Mouse (Mus musculus): ENCODE data around the gene Pnkp.

Pnkp gene

DNA sequence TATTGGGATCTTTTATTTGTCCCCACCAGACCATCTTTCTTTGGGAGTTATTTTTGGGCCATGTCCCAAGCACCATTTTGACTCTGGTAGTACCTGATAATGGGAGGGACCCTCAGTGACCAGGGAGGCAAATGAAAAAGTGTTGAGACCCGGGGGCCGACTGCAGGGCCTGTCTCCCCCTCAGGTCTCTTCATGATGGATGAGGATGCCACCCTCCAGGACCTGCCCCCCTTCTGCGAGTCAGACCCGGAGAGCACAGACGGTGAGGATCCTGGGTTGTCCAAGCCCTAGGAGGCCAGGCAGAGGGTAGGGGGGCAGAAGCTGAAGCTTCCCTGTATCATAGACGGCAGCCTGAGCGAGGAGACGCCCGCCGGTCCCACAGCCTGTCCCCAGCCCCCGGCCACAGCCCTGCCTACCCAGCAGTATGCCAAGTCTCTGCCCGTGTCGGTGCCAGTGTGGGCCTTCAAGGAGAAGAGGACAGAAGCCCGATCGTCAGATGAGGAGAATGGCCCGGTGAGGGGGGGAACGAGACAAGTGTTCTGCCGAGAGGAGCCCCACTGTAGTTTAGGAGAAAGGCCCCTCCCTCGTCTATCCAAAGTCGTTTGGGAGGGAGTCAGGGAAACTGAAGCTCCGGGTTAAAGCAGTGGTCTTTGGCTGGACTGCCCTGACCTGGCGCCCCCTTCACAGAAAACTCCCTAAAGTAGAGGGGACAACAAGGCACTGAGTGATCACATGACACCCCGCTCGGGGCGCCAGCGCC, 3.2 kb upstream of the Pnkp start:
- no peak for DNase-seq (ENCODE audit: low spot score)

DNA sequence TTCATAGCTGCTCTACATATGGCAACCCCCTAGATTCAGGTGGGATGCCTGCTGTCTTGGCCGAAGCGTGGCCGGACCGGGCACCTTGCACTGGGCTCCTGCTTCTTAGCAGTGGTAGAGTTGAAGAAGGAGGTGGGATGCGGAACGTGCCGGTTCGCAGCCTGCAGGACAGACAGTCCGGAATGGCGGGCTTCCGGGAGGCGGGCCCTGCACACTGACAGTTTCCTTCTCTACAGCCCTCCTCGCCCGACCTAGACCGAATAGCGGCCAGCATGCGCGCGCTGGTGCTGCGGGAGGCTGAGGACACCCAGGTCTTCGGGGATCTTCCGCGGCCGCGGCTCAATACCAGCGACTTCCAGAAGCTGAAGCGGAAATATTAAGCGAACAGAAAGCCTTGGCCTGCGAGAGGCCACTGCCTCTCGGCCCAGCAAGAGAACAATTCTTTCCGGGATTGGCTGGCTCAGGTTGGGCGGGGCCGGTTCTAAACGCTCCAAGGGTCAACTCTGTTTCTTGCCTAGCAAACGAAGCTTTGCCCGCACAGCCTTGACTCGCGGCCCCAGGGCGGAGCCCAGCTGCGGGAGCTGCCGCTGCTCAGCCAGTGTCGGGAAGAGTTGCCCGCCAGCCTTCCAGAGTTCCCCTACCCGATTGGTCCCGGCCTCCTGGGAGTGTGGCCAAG, 2.4 kb upstream of the Pnkp start:
- DNase-seq (ENCODE audit: low spot score), result peak; percentile 75

DNA sequence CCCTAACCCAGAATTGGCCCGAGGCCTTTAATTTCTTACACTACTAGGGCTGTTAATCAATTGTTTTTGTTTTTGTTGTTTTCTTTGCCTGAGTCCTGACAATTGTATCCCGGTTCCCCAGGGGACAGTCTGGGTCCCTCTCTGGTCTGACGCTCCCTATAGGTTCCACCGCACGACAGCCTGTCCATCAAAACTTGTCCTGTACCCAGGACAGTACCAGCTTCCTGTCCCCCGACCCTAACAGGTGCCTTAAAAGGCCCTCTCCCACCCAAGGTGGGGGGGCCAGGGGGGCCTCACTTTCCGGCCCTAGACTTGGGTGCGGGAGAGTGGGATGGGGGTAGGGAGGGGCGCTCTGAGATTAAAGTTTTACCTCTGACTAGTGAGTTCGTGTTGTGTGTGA, 1.9 kb upstream of the Pnkp start:
- no peak for DNase-seq (ENCODE audit: low spot score)

DNA sequence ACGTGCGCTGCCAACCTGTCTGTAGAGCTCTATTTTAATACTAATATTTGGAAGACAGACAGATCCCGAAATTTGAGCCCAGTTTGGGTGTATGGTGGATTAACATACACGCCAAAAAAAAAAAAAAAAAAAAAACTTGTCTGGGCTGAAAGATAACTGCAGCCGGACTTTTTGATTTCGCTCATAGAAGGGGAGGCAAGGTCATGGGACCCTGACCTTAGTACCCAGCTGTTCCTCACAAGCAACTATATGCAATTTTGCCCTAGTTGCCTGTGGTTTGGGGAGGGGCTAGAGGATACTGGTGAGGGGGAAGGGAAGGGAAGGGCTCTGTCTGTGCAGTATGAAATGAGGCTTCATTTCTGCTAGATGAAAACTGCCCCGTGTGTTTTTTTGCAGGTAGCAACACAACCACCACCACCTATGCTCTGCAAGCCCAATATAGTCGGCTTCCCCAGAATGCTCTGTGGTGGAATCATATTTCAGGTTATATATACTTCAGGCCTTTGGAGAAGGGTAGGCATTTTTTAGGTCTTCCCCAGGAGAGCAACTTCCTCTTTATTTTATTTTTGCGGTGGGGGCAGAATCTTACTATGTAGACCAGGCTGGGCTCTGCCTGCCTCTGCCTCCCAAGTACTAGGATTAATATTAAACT, 548 bp upstream of the Pnkp start:
- no peak for DNase-seq (ENCODE audit: low spot score)

DNA sequence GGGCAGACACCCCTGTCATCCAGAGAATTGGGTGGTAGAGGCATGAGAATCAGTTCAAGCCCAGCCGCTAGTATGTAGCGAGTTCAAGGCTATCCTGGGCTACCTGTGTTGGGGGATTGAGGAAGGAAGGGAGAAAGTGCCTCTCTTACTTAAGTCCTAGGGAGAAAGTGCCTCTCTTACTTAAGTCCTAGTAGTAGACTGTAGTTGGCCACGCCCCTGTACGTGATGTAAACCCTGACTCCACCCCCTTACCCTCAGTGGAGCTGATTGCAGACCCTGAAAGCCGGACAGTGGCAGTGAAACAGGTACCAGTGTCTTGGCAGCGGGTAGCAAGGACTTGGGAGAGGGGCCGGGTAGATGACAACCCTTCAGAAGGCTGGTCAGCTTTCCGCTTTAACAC, 966 bp downstream of the Pnkp start:
- peak; percentile 57 for DNase-seq (ENCODE audit: low spot score)

DNA sequence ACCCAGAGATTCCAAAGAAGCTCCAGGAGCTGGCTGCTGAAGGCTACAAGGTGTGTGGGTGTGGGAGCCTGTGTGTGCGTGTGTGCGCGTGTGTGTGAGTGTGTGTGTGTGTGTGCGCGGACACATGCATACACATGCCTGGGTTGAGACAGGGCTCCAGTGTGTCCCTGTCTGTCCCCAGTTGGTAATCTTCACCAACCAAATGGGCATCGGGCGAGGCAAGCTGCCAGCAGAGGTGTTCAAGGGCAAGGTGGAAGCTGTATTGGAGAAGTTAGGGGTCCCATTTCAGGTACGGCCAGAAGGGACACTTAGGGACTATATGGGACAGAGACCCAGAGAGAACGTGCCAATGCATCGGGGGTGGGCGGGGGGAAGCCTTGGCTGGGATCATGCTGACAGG, 3.0 kb downstream of the Pnkp start:
- no peak for DNase-seq (ENCODE audit: low spot score)

DNA sequence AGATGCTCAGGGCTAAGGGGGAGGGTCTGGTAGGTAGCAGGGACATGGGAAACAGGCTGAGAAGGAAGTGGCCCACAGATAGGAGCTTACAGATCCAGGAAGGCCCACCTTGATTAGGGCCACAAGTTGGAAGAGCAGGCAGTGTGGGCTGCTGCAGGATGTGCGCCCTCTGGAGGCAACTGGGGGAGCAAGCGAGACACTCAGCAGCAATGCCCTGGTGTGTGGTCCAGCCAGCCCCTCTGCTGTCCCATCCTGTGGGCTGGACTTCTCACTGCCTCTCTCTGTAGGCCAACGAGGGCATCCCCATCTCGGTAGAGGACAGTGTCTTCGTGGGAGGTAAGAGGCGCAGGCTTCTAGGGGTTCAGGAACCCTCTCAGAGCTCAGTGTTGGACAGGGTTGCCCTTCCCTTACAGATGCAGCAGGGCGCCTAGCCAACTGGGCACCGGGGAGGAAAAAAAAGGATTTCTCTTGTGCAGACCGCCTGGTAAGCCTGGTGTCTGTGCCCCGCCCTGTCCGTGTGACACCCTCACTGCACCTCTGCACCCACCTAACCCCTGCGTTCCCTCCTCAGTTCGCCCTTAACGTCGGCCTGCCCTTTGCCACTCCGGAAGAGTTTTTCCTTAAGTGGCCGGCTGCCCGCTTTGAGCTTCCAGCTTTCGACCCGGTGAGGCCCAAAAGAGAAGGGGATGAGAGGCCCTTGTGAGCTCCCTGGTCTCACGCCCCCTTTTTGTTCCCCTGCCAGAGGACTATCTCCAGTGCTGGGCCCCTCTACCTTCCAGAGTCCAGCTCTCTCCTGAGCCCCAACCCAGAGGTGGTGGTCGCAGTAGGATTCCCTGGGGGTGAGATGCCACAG, 3.9 kb downstream of the Pnkp start:
- peak; percentile 51 for DNase-seq (ENCODE audit: low spot score)

DNA sequence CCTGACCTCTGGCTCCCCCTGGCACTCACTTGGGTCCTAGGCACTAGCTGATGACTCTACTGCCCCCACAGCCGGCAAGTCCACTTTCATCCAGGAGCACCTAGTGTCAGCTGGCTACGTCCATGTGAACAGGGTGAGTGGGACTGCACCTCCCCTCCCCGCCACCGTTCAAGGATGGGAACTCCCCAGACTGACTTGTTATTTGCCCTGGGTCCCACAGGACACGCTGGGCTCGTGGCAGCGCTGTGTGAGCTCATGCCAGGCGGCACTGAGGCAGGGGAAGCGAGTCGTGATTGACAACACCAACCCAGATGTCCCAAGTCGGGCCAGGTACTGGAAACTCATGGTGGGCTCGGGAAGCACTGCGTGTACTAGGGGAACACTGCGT, 4.5 kb downstream of the Pnkp start:
- no peak for DNase-seq (ENCODE audit: low spot score)

DNA sequence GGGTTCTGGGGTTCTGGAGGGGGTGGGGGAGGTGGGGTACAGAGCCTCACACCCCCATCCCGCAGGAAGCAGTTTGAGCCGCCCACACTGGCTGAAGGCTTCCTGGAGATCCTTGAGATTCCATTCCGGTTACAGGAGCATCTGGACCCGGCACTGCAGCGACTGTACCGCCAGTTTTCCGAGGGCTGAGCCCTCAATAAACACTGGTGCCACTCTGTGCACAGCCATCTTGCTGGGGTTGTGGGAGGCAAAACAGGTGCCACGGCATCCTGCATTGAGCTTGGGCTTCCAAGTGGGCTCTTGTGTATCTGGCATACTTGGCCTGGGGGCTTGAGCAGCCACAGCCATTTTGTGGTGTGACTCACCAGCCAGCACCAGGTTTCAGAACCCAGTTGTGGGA, 5.5 kb downstream of the Pnkp start:
- no peak for DNase-seq (ENCODE audit: low spot score)

DNA sequence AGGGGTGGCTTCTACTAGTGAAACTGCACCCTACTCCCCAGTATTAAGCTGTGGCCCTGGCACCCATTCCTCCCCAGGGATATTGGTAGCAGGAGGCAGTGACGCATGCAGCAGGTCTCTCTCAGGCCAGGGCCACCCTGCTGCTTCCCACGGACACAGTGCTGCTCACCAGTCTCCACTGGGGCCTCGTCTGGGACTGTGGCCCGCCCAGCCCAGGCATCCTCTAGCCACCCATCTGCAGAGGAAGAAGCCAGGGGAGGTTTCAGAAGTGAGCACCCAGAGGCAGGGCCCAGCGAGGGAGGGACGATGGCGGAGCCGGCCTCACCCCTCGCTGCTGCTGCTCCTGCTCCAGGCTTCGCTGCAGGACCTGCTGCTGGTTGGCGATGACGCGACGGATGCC, 6.3 kb downstream of the Pnkp start:
- DNase-seq (ENCODE audit: low spot score), result no peak

DNA sequence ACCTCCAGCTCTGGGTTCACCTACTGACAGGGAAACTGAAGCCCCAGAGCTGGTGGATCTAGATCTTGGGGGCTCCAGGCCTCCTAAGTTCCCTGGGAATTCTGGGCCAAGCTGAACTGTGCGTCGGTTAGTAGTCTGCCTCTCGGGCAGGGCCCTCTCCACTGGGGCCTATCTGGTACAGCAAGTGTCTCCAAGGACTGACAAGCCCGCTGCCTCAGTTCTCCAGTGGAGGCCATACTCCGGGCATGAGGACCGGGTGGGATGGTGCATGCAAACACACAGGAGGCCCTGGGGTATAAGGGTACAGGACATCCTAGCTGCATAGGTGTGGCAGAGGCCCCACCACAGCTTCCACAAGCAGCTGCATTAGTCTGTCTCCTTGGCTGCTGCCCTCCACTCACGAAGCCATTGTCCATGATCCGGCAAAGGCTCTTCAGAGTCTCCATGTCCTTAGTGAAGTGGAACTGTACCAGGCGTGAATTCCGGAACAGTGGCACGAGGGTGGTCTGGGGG, 7.1 kb downstream of the Pnkp start:
- DNase-seq (ENCODE audit: low spot score), result no peak

DNA sequence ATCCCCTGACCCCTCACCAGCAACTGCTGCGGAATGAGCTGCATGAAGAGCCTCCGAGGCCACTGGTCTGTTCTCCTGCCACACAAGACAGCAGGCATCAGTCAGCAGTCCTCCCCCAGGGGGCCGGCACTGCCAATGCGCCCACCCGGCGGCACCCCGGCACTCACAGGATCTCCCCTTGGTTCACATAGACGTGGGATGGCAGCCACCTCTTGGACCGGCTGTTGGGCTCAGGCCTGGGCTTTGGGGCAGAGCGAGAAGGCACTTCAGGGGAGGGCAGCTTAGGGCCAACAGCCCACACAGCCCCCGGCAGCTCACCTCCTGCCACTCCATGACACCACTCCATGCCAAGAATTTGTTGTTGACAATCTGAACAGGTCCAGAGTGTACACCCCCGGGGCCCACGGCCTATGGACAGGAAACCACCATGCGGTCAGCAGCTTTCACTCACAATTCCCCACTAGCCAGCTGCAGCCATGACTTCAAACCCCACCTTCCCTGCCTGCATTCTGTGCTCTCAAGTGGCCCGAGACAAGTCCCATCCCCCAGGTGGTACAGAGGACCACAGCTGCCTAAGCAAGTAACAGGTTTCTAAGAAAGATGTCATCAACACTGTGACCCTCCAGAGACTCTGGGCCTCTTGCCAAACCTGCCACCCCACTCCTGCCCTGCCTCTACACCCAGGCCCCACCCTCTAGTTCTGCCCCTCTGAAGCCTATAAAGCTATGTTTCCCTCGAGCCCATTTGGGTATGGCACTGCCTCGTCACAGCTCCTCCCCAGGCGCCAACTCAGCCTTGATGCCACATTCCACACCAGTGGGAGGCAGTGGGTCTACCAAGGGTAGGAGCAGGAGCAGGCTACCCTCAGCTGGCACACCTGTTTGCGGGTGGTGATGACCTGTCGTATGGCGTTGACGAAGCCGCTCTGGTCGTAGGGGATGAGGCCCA, 7.9 kb downstream of the Pnkp start:
- no peak for DNase-seq (ENCODE audit: low spot score)

DNA sequence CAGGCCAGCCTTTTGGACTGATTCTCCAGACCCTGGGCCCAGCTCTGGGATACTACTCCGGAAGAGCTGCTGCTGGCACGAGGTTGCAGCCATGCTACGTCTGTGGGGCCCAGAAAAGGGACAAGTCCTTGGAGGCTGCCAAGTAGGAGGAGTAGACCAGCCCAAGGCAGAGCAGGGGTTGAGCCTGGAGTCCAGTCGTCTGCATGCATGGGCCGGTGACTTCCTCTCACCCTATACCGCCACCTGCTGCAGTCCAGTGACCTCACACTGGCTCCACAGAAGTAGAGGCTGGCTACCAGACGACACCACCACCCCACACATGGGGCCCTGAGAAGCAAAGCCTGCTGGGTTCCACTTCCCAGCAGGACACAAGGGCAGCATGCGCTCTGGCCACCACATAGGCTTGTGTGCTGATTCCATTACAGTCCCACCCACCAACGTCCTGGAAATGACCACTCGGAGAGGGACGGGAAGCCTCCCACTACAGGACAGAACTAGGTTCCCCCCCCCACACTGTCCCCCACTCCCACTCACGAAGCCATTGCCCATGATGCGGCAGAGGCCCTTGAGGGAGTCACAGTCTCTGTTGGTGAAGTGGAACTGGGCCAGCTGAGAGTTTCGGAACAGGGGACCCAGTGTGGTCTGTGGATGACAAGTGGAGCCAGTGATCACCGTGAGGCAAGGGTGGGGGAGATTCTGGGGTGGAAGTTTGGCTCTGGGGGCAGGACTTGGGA, 9.5 kb downstream of the Pnkp start:
- no peak for DNase-seq (ENCODE audit: low spot score)

DNA sequence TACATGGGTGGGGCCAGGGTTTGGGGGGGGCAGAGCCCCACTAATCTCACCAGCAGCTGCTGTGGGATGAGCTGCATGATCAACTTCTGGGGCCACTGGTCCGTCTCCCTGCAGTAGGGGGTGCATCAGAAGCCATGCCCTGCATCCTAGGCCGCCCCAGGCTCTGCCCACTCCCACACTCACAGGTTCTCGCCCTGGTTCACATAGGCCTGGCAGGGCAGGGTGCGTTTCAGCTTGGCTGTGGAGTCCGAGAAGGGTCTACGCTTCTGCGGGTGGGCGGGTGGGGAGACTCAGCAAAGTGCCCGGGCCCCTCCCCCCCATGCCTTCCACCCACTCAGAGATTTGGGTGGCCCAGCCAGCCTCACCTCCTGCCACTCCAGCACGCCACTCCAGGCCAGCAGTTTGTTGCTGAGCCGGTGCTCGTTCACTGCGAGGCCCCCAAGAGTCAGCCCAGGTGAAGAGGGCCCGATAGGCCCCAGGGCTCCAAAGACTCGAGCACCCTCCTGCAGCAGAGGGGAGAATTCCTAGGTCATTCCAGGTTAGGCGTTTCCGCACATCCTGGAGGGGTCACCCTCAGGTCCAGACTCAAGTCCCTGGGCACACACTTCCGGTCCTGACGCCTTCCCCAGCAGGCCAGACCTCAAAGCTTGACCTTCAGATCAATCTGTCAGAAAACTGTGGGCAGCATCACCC, 10.2 kb downstream of the Pnkp start:
- DNase-seq (ENCODE audit: low spot score), result no peak

DNA sequence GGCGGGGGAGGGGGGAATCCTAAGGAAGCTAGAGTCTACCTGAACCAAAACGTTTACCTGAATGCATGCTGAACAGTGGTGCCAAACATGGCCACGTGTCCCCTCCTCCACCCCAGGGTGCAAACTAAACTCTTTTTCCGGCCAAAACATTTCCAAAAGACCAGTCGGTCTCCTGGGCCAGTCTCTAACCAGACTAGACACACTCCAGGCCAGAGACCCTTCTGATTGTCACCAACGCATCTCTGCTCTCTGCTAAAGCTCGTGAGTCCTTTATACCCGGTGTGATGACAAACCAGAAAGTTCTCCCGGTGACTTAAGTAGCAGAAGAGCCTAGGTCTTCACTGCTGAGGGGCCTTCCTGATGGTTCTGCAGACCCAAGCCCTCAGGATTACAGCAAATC, 10.9 kb downstream of the Pnkp start:
- no peak for DNase-seq (ENCODE audit: low spot score)

DNA sequence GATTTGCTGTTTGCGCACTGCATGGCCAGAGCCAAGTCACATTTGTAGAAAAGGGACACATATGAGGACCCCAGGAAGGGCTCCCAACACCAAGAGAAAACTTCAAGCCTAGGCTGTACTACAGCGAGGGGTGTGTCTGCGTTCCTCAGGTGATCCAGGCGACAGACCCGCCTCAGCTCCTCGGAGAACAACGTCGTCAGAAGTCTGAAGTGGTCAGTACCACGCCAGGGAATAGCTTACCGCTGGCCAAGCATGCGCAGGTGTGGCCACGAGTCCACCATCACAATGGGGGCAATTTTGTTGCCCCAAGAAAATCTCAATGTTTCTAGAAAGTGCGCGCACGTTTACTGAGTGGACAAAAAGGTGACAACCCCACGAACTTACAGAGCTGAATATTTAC, 11.5 kb downstream of the Pnkp start:
- no peak for DNase-seq (ENCODE audit: low spot score)

DNA sequence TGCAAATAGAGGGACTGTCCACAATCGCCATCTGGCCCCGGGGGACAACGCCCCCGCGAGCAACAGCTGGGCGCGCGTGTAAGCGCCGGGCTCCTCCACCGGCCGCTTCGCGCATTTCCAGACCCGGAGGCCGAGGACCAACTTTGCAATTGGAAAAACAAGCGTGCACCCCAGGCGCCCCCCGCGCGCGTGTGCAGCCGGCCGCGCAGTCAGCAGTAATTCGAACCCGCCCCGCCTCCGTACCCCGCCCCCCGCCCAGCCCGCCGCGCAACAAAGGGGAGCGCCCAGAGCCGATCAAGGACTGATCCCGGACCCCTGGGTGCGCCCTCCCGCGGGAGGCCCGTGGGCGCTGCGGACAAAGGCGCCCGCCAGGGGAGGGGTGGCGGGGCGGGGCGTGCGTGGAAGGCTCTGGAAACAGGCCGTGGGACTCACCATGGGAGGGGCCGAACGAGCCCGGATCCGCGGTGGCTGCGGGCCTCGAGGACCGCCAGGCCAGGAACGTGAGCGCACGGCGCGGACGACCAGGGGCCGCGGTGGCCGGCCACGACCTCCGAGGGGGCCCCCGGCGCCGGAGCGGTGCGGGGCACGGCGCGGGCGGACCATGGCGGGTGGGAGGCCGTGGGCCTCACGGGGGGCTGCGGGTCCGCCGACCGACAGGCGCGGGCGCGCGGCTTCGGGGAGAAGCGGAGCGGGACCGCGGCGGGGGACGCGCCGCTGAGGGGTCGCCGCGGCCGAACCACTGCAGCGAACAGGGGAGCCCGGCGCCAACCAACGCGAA, 12.2 kb downstream of the Pnkp start:
- DNase-seq (ENCODE audit: low spot score), result no peak

DNA sequence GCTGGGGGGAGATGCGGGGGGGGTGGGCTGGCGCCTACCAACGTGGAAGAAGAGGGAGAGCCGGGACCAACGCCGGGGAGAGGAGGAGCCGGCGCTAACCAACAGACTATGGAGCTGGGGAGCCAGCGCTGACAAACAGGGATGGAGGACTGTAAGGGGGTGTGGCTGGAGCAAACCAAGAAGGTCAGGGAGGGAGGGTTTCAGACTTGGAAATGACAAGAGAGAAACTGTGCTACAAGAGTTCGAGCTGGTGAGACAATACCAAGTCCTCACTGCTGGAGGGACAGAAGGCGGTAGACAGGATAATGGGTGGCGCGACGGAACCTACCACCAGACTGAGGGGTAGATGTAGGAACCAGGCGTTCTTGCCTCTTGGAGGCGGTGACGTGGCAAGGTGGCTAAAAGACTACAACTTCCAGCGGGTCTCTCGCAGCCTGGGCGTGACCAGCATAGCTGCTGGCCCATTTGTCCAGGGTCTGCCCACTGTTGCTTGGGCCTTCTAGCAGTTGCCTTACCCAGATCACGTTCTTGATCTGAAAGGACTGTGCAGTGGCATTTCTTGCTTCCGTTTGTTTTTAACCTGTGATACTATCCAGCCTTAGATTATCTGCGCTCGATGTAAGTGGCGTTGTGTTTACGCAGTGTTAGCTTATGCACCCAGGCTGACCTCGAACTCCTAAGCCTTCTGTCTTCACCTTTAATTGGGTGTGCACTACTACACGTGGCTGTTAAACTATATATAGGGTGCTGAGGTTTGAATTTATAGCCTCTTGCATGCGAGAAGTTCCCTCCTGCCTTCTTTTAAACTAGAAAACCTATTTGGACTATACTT, 13.0 kb downstream of the Pnkp start, which contains the start of gene Ptov1:
Ptov1 (minus strand) TSS at position 92 of the 832 bp plus-strand sequence.
- DNase-seq (ENCODE audit: low spot score), result peak; percentile 51

All from spleen, adult 12 weeks (tissue).